Mouse (Mus musculus) layer of hippocampus, adult 8-10 months (tissue): ENCODE results near the gene Zfp318. TPM values are rescaled to one million over a fixed set of nuclear protein-coding genes. Genes with fewer than 3 reads are reported as not detected.

Experiments used
- DNase-seq, 2 experiments: peaks; one replicate each; pipeline ENCODE4 v3.0.0; 2022; ENCODE audit warnings: low spot score in 2 of 2
- total RNA-seq, 4 experiments: library from RNA; stranded (reverse); gene quantifications; 2 replicates each; pipeline ENCODE4 v1.2.4; 2022

Zfp318 gene
- total RNA-seq, 4 experiments from 2014 or later = 58.6 to 65.2 (median 62.2) TPM

DNA sequence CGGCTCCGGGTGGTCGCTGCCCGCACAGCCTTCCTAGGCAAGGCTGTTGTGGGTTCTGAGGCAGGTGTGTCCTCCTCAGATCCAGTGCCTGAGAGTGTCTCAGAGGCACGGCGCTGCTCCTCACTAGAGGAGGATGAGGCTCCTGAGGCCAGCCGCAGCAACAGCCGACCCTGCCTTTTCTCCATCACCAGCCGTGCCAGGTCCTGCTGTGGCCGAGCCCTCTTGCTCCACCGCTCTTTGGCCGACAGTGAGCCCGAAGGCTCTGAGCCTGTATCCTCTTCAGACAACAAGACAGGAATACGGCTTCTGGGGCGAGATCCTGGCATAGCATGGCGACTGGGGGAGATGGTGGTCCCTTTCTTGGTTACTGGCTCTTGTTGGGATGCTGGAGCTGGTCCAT lies 62.7 kb downstream of the Zfp318 start:
- DNase-seq = no peak

DNA sequence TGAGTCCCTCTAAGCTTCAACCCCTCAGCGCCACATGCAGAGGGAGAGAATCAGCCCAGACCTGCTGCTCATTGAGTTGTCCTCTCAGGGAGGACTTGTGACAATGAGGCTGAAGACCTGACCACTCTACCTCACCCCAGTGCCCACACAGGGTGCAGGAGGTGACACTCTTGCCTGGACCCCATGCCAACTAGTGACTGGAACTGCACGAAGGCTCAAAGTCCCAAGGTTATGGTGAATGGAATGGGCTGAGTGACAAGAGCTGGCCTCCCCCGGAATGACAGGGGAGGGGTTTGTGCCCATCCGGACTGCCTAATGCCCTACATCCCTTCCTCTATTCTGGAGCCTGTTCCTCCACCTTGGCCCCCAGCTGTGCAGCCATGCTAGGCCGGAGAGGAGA lies 69.2 kb downstream of the Zfp318 start:
- no peak for DNase-seq

DNA sequence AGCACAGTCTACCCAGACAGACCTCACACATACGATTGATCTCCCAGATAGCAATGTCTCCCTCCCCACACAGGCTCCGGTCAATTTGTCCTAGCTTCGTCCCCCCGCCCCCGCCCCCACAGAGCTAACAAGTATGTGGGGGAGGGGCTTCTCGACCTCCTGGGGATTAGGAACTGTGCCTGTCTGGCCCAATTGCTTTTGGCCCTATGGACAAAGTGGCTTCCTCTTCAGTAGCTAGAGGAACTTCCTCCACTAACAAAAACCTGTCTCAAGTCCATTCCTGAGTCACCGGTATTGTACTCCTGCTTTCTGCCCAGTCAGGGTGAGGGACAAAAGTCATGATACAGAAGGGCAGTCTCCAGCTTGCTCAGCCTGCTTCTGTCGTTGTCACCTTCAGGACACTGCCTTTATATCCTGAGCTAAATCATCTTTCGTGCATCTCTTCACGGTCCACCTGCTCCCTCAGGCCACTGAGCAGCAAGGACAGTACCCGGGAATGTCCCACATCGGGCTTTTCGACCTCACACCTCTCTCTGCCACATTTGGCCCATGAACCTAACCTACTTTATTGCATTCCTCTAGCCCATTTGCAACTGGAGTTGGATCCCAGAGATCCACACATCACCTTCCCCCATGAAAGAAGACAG lies 69.9 kb downstream of the Zfp318 start:
- no peak for DNase-seq

DNA sequence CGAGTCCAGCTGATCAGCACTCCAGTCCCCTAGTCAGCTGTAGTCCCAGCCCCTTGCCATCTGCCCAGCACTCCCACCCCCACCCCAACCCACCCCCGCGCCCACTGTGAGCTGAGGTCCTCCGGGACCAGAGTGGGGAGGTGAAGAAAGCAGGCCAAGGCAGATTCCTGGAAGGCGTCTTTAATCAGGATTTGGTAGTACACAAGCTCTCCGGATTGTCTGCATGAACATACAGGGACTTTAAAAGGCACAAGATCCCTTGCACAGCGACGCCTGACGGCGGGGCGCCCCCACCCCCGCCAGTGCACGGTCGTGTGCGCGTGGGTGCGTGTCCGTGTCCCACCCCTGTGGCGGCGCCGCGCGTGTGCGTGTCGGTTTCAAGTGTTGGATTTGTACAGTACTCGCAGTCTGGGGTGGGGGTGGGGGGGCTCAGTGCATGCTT lies 70.5 kb downstream of the Zfp318 start:
- no peak for DNase-seq

DNA sequence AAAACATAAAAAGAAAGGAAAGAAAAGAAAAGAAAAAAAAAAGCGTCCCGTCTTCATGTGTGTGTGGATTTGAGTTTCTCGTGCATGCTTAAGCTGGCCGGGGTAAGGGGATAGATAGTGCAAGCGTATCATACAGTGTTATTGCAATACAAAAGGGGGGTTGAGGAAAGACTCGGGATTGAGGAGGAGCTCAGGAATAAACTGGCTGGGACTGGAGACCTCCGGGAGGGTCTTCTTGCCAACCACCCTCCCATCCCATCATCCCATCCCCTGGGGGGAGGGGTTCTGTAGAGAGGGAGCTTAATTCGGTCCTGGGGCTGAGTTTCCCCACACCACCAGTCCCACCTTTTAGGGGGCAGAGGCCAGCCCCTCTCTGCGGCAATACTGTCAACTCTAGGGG lies 71.0 kb downstream of the Zfp318 start:
- no peak for DNase-seq

DNA sequence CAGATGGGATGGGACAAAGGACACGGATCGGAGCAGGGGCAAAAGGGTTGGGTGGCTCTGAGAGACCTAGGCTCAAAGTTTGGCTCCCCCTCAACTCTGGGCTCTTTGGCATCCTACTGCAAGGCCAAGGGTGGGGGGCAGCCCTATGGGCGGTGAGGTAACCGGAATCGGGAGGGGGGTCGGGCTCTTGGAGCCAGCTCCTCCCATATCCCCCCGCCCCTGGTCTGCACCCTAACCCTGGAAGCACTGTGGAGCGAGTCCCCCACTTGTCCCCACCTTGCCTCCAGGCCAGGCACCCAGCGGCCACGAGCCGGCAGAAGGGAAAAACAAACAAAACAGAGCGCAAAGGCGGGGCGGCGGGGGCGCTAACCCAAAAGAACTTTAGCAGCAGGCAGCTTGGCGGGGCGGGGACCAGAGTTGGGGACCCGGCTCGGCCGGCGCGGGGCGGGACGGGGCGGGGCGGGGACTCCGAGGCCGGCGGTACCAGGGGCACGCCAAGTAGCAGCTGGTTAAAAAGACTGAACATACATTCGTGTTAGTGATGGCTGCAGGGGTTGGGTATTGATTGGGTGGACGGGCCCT lies 71.7 kb downstream of the Zfp318 start:
- DNase-seq = no peak

DNA sequence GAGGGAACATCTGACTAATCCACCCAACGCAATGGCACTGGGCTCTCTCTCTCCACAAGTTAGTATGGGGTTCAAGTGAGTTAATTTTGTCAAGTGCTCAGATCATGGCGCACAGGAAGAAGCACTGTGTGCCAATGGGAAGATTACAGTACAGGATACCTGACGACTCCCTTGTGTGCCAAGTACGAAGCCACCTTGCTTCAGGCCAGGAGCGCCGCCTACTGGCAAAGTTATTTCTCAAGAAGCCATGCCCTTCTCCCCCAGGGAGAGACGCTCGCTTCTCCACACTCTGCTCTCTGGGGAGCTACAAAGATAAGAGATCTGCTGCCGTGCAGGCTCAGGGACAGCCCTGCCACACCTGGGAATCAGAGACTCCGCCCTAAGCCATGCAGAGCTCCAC lies 74.3 kb downstream of the Zfp318 start:
- DNase-seq = no peak

DNA sequence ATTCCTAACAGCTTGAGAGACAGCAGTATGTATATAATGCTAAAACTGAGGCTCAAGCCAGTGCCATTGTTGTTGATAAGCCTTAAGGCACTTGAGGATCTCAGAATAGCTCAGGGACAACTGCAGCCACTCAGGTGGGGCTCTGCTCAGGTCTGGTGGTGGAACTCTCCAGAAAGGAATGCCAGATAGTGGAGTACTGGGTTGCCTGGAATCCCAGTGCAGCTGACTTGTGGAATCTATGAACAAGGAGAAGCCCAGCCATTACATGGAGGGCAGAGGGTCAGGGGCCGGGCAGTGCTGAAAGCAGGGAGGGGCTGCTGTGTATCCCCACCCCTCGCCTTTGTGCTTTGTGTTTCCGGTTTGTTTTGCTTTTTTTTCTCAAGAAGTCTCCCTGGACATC lies 74.9 kb downstream of the Zfp318 start:
- no peak for DNase-seq

DNA sequence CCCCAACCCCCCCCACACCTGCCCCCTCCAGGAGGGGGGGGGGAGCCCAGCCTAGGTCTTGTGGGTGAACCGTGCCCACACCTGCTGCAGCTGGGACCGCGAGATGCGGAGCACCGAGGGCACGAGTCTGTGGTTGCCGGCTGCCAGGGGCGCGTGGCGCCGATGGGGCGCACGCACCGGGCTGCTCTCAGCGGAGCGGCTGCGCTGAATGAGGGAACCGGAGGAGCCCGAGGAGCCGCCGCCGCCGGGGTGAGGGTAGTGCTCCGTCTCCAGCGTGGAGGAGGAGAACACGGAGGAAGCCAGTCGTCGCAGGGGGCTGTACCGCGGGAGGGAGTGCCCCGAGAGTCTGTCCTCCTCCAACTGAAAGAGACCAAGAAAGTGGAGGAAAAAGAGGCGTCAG lies 77.1 kb downstream of the Zfp318 start:
- DNase-seq = no peak

DNA sequence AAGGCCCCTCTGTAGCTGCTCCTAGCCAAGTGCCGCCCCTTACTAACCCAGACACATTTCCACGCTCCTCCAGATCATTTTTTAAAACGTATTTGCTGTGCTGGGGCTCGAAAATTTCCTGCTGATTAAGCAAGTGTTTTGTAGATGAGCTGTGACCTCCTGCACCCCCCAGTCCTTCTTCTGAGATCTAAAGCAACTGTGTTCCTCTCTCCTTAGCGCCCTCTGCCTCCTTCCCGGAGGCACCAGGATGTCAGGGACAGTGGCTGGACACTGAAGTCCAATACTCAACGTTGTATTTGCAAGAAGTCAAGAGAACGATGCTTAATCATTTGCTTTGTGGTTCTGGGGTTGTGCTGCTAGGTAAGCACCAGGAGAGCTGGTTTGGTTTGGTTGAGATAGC lies 77.8 kb downstream of the Zfp318 start:
- DNase-seq = no peak

DNA sequence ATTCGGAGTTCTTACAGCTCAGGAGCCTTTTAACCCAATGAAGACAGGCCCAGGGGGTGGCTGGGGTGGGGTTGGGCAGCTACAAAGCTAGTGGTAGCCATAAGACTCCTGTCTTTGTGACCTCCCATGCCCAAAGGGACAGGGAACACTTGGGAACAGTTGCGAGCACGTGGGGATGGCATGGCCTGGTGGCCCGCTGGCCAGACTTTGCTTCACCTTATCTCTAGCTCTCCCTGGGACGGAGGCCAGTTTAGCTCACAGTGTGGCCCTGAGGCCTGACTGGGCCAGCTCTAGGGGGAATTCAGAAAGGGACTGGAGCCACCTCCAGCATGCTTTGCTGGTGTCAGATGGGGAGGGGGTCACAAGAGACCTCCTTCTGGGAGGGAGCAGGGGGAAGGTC lies 78.7 kb downstream of the Zfp318 start:
- no peak for DNase-seq

DNA sequence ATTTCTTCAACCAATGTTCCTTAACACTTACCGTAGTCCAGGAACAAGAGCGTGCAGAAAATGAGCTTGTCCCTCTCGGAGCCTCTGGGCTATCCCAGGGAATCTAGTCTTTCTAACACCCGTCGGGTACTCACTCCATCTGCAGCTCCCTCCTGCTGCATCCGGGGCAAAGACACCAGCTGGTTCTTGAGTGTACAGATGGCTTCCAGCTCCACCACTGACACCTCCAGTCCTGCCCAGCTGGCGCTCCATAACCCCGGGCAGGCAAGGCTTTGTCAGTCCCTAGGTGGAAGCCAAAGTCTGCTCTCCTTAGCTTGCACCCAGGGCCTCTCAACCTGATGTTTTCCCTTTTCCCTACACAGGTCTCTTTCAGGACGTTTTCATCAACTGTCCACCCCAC lies 84.3 kb downstream of the Zfp318 start:
- DNase-seq = no peak

Other genes with a start within 250 kb of the Zfp318 start
- gene Rsph9, start 239.5 kb upstream of the Zfp318 start, total RNA-seq = 10 to 100 TPM; 24.8 to 32.8 (median 28.2) TPM
- 10 to 100 TPM in 3 of 4 experiments, 1 to 10 TPM in 1; 10.0 to 12.4 (median 10.3) TPM for gene Mad2l1bp, start 230.2 kb upstream of the Zfp318 start, total RNA-seq
- 100 to 1,000 TPM; 114 to 165 (median 136) TPM for gene Gtpbp2, start 222.7 kb upstream of the Zfp318 start, total RNA-seq
- gene Polh, start 181.1 kb upstream of the Zfp318 start, total RNA-seq = 1 to 10 TPM; 6.6 to 7.7 (median 6.9) TPM
- 10 to 100 TPM; 39.5 to 54.2 (median 46.8) TPM for gene Xpo5, start 180.9 kb upstream of the Zfp318 start, total RNA-seq
- 10 to 100 TPM; 35.5 to 42.5 (median 39.4) TPM for gene Polr1c, start 135.7 kb upstream of the Zfp318 start, total RNA-seq
- 10 to 100 TPM; 78.5 to 96.9 (median 84.1) TPM for gene Yipf3, start 135.7 kb upstream of the Zfp318 start, total RNA-seq
- gene Lrrc73, start 130.2 kb upstream of the Zfp318 start, total RNA-seq = 10 to 100 TPM; 55.1 to 62.2 (median 58.1) TPM
- 10 to 100 TPM; 38.3 to 60.4 (median 48.0) TPM for gene Tjap1, start 100.7 kb upstream of the Zfp318 start, total RNA-seq
- gene Dlk2, start 86.3 kb upstream of the Zfp318 start, total RNA-seq = 10 to 100 TPM; 41.3 to 51.6 (median 41.8) TPM
- gene Abcc10, start 55.4 kb upstream of the Zfp318 start, total RNA-seq = 10 to 100 TPM in 2 of 4 experiments, 1 to 10 TPM in 2; 9.8 to 12.0 (median 10.0) TPM
- 1 to 10 TPM; 3.9 to 7.1 (median 4.2) TPM for gene Crip3, start 45.2 kb downstream of the Zfp318 start, total RNA-seq
- 1 to 10 TPM in 1 of 4 experiments, under 1 TPM in 3; 0.23 to 1.2 (median 0.84) TPM for gene Slc22a7, start 54.7 kb downstream of the Zfp318 start, total RNA-seq
- gene Ttbk1, start 103.9 kb downstream of the Zfp318 start, total RNA-seq = 100 to 1,000 TPM; 101 to 124 (median 111) TPM
- 1 to 10 TPM; 4.1 to 7.5 (median 6.0) TPM for gene Dnph1, start 113.0 kb downstream of the Zfp318 start, total RNA-seq
- 10 to 100 TPM; 57.2 to 81.6 (median 63.8) TPM for gene Cul9, start 162.7 kb downstream of the Zfp318 start, total RNA-seq
- gene Srf, start 172.4 kb downstream of the Zfp318 start, total RNA-seq = 10 to 100 TPM; 66.2 to 84.0 (median 73.5) TPM
- gene Ptk7, start 245.8 kb downstream of the Zfp318 start, total RNA-seq = 1 to 10 TPM; 8.2 to 9.2 (median 8.9) TPM